Mouse (Mus musculus) frontal cortex, postnatal 14 days (tissue): ENCODE results near the gene Gtpbp3.

Experiments used
- DNase-seq, 2 experiments: peaks; one replicate each; pipeline ENCODE4 v3.0.0; 2022; ENCODE audit warnings: low spot score in 2 of 2

Gtpbp3 gene

DNA sequence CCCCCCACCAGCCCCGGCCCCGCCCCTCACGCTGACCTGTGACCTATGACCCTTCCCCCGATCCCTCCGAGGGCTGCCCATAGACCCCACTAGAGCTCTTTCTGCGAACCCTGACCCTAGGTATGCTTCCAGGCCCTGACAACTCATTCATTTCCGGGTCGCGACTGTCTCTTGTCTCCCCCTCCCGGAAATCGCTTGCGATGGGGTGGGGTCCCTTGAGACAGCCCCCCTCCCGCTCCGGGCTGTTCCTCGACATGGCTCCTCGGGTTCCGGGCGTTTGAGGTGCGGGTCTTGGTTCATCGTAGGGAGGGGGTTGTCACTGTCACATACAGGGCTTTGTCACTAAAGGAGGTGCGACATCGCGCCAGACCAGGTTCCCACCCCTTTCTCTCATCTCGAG is 18.5 kb upstream of the Gtpbp3 start:
- DNase-seq, result peak; percentile 56 to 70

DNA sequence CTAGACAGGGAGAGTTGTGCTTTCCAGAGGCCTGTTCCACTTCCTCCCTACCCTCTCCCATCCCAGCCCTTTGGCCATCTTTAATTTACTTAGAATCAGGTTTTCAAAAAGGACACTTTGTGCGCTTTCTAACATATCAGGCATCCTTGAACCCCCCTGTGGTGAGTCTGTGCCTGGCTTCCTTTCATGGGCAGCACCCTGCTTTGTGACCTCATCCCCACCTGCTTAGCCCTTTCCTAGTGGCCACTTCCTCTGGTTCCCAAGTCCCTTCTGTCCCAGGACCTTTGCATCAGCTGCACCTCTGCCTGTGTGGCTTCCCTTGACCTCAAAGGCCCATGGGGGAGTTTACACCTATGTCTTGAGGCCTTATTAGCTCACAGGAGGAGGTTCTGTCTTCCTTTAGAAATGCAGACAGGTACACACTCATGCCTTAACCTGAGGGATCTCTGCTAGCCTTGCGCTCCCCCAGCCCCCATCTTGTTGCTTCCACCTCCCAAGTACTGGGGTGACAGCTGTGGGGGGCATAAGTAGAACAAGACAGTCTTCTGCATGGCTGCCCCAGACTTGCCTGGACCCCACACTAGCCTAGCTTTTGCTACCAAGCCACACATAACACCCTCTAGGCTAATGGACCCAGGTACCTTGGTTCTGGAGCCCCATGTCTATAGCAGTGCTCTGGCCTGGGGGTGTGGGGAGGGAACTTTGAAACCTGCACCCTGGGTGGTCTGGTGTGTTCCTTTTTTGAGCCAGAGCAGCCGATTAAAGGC is 17.6 kb upstream of the Gtpbp3 start:
- DNase-seq, result no peak

DNA sequence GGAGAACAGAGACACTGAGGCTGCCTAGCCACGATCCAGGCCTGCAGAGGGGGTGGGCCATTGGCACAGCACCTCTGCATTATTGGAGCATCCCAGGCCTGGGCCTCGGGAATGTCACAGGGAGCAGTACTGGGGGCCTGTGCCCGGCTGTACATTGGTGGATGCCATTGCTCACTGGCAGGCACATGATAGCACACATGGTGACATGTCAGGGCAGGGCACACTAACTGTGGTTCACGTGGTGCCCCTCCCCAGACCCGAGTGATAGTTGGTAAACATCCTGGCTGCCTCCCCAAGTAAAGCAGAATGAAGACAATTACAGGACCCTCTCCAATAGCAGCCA is 17.0 kb upstream of the Gtpbp3 start:
- no peak for DNase-seq

DNA sequence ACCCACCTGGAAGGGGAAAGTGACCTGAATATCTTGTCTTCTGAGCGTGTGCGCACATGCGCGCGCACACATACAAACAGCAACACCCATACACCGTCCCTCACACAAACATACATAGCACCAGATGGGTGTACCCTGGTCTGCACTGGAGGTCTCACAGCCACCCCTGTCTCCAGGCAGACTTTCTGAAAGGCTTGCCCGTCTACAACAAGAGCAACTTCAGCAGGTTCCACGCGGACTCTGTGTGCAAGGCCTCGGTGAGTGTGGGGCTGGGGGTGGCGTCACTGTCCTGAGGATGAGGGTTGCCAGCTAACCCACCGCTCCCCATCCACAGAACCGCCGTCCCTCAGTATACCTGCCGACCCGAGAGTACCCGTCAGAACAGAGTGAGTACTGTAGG is 16.0 kb upstream of the Gtpbp3 start:
- DNase-seq, result no peak

DNA sequence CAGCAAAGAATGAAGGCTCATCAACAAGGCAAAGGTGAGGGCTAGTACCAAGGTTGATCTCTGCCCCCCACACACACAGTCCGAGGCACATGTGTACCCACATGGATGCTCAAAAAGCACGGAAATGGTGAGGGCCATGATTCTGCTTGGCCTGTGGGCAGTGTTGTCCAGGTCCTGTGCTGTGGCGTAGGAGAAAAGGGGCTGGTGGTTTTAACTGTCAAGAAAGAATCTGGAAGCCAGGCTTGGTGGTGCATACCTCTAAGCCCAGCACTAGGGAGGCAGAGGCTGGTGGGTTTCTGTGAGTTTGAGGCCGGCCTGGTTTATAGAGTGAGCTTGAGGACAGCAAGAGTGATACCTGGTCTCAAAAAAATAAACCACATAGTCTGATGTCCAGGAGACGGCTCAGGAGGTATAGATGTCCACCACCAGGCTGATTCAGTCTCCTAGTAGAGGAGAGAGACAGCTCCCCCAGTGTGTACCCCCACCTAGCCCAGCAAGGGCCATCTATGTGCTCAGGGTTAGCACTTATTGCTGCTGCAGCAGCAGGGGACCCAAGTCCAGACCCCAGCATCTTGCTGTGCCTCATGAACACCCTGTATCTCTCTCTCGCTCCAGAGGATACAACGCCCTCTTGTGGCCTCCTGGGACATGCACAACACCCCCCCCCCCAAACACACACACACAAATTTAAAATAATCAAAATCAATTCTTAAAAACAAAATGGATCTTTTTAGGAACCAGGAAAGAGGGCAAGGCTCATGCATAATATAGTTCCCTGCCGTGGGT is 15.1 kb upstream of the Gtpbp3 start:
- no peak for DNase-seq

DNA sequence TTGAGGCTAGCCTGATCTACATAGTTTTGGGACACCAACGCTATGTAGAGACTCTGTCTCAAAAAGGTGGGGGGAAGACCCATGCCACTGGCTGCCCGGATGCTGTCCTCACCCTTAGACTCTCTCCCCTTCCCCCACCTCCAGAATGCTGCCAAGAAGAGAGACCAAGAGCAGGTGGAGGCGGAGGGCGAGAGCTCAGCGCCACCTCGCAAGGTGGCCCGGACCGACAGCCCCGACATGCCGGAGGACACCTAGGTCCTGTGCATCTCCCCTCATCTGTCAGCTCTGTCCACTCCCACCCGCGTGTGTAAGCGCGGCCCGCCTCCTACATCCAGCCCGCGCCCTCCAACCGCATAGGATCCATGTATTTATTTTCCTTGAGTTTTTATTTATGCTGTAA is 13.6 kb upstream of the Gtpbp3 start:
- no peak for DNase-seq

DNA sequence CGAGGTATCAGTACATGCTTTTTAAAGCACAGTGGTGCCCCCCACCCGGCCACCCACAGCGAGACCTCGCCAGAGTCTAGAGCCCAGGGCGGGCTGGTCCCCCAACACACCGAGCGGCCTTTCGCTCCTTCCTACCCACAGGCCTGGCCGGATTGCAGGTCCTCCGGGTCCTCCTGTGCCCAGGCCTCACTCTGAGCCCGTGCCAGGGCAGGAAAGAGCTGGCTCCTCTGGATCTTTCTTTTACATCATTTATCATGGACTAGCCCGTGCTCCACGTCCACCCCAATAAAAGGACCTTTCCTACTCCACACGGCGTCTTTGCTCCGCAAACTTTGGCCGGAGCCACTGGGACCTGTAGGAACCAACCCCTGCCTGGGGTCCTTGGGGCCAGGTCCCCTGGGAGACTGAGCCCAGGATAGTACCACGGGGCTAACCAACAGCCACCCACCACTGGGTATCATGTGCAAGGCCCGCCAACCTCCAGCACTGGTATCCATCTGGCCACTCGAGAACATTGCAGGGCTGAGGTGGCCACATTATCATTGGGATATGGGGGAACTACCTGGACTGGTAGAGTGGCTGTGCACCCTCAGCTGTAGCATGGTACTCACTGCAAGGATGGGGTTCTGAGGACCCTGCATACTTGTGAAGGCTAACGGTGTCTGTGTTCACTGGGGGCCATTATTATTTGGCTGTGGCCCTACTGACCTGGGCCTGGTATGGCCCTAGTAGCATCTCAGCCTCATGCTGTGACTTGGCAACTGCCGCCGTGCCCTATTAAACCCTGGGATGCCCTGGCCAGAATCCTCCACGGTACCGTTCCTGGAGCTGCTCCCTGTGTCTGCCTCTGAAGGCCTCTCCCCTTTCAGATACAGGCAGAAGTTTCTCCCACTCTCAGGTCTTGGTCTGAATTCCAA is 12.9 kb upstream of the Gtpbp3 start:
- no peak for DNase-seq

DNA sequence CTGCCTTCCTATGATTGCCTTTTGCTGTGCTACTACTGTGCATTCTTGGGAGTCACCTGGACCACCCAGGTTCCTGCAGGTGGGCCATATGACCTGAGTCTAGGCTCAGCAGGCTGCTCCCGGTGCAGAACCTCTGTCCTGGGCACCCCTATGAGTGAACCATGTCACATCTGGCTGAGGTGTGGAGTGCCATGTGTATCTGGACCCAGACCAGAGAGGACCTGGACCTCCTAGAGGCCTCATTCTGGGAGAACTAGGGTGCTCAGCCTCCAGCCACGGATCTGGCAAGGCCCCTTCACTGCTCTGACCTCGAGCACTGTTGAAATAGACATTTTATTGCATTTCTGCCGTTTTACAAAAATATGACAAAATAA is 12.2 kb upstream of the Gtpbp3 start:
- no peak for DNase-seq

DNA sequence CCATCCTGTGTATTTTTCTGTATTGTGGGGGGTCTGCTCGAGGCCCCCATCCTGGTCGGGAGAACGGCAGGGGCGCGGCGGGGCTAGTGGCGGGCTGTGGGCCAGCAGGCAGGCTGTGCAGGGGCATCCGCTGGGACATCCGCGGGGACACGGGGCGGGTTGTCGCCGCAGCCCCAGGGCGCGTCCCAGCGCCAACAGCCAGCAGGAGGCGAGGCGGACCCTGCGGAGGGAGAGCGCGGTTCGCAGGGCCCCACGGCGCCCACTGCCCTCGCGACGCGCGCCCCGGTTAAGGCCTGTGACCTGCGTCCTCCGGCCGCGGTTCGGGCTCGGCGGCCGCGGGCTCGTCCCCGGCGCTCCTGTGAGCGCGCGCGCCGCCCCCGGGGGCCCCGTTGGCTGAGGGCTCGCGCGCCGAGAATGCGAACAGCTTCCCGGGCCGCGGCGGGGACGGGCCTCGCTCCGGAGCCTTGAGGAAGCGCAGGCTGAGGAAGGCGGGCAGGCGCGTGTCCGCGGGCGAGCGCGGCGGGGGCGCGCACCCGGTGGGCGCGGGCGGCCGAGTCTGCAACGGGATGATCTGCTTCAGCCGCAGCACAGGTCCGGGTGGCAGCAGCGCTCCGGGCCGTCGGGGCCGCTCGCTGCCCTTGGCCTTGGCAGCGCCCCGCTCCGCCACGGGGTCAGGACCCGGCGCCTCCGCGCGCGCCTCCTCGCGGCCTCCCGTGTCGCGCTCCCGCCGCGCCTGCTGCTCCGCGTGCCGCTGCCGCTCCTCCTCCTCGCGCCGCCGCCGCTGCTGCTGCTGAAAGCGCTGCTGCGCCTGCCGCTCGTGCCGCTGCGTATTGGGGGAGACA is 11.6 kb upstream of the Gtpbp3 start:
- DNase-seq, result peak; percentile 71 to 78

DNA sequence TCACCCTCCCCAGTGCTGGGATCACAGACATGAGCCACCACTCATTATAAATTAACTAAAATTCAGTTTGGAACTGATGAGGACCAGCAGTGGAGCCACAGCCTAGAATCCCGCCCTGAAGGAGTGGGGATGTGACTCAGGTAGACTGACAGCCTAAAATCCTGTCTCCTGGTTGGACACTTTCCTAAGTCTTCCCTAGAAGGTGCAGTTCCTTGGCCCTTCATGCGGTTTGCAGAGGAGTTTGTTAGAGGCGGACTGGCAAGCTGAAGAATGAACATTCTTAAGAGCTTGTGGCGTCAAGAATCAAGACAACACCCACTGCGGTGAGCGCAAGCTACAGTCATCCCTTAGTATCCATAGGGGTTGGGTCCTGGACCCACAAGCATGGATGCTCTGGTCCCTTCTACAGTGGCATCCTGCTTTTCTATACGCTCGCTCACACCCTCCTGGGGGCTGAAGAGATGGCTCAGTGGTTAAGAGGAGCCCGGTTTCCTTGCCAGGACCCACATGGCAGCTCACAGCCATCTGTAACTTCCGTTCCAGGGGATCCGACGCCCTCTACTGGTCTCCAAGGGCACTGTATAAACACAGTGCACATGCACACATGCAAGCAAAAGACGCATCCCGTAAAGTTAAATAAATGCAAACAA is 10.6 kb upstream of the Gtpbp3 start:
- no peak for DNase-seq

DNA sequence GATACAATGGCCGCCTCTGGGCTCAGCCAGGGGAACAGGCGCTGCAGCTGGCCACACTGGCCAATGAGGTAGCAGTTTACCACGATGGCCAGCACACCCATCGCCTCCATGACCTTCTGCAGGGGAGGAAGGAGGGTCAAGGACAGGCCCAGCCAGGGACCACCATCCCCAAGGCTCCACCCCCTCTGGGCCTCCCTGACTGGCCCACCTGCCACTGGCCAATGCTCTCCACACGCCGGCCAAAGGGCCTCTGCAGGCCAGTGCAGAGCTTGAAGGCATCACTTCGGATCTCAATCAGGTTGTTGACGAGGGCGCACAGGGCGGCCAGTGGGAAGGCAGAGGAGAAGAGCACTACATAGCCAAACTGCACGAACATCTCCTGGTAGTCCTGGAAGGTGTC is 9.0 kb upstream of the Gtpbp3 start:
- DNase-seq, result no peak

DNA sequence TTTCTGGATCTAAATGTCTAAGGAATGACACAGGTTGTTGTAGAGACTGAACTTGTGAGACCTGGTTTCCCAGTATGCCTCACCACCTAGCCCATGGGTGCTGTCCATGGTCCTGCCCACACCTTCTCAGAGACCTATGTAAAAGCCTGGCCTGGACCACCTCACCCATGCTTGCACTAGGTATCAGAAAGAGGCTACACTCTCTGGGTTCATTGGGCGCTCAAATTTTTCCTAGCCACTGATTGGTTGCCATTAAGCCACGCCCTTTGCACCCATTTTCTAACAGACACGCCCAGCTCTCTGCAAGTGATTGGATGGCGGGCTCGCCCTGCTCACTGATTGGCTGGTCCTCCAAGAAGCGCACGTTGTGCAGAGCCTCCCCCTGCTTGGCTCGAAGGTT is 4.0 kb upstream of the Gtpbp3 start:
- DNase-seq, result no peak

DNA sequence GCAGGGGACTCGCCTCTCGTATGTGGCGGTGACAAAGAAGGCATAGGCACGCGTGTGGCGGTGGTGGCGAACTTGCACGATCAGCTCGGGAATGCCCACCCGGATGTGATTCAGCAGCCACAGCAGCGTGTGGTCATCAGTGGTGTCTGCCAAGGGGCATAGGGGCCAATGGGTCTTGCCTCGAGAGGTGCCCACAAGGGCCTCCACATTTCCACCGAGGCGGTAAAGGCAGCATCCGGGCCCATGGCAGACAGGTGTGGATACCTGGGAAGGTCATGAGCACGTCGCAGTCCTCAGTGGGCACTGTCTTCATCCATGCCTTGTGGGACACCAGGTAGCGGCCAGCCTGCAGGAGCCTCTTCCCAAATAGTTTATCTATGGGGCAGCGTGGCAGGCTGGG is 3.2 kb upstream of the Gtpbp3 start:
- no peak for DNase-seq

DNA sequence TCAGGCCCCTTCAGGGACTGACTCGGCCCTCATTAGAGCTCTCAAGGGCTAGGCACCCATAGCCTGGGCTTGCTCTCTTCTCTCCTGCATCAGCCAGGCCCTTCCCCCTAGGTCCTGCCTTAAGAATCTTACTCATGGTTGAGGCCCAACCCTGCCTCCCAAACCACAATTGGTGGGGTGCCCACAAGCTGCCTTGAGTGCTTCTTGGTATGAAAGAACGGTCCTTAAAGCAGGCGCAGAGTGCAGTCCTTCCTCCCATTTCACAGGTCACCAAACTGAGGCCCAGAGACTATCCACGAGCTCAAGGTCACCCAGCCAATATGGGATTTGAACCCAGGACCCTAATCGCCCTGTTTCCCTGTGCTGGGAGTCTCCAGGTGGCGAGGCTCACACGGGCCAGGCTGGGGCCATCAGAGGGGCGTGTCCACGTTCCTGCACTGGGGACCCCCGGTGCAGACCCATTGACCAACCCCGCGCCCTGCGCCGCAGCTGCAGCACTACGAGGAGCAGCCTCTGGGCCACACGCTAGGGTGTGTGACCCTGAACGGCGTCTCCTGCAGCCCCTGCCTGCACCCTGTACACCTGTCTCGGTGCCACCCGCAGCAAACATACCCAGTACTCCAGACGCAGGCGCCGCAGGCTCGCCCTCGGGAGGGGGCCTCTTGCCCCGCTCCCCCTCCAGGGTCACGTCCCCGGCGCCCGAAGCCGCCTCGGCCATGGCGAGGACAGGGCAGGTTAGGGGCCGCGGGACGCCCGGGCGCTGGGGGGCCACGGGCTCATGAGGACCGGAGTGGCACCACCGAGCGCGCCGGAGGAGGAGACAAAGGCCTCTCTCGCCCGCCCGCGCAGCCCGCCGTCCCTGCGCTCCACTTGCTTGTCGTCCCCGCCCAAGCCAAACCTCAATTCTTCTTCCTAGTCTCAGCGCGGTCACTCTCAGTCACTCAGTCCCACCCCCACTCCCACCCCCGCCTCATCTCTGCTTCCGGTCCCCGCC is 2.5 kb upstream of the Gtpbp3 start, which contains the start of gene Ano8:
Ano8 (minus strand) TSS at position 822 of the 994 bp plus-strand sequence.
- peak in 1 of 2 experiments; percentile 79 for DNase-seq

DNA sequence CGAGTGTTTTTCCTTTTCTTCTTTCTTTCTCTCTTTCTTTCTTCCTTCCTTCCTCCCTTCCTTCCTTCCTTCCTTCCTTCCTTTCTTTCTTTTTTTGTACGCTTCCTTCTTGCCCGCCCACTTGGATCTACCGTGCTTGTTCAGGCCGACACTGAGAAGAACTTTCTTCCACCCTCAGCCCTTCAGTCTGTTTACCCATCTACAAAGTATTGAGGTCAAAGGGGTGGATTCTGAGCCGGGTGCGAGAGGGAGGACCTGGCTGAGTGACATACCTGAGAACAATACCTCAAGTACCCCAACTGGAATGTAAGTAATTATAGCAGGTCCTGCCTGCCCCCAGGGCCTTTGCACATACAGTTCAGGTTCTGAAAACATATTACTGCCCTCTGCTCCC is 1.8 kb upstream of the Gtpbp3 start:
- no peak for DNase-seq

DNA sequence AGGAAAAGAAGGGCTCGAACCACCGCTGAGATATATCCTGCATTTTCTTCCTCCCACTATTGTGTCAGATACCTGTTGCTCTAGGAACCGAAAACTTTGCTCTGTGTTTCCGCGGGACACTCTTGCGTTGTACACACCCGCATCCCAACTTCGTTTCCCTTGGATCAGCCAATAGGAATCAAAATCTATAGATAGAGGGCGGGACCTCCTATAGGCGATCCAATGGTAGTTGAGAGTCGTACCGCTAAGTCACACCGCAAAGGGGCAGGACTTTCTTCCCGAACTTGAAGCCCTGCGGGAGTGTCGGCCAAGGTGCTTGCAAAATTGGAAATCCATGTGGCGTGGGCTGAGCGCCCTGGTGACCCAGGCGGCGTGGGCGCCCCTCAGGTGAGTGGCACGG is 551 bp downstream of the Gtpbp3 start:
- peak; percentile 77 to 82 for DNase-seq

DNA sequence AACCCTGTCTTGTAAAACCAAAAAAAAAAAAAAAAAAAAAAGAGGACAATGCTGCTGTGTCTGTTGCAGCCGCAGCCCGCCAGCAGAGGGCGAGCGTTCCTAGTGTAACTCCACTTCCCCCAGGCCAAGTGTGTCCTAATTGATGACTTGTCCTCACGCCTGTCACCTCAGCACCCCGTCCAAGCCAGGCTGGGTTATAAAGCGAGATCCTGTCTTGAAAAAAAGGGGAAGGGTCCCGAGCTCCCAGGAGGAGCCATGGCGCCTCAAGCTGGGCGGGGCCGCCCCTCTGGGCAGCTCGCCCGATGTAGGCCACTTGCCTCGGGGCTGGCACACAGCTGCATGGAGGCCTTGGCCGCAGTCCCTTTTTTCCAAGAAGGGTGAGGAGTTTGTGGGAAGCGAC is 7.1 kb downstream of the Gtpbp3 start:
- DNase-seq, result peak in 1 of 2 experiments; percentile 69

DNA sequence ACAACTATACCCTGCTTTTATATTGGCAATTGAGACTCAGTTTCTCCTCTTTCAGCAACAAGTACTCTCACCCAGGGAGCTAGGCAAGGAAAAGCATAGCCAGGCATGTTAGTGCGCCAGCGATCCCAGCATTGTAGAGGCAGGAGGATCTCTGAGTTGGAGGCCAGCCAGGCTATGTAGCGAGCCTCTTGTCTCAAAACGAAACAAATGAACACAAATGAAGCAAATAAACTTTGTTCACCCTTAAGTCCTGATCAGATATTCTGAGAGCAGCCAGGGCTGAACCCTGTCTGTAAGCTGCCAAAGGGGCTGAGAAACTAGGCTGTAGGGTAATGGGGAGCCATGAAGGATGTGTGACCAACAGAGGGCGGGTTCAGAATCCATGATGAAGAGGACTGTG is 7.9 kb downstream of the Gtpbp3 start:
- no peak for DNase-seq

DNA sequence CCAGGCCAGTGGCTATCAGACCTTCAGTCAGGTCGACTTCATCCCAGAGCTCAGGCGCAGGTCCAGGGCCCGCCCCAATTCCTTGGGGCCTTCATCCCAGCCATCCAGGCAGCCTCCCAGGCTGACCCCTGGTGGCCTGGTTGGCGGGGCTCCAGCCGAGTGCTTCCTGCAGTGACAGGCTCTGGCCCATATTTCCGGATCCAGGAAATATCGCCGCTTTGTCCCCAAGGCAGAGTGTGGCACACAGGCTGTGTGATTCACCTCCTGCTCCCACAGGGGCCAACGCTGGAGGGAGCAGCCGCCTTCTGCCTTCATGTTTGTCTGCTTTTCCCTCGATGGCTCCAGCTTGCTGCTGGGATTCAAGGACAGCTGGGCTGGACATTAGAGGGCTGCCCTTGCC is 8.6 kb downstream of the Gtpbp3 start:
- DNase-seq, result no peak
